Mouse (Mus musculus): ENCODE data around the gene Plekhm3.
A peak's percentile ranks its signal among the peaks of the same experiment; 100 is the strongest.

Plekhm3 gene

DNA sequence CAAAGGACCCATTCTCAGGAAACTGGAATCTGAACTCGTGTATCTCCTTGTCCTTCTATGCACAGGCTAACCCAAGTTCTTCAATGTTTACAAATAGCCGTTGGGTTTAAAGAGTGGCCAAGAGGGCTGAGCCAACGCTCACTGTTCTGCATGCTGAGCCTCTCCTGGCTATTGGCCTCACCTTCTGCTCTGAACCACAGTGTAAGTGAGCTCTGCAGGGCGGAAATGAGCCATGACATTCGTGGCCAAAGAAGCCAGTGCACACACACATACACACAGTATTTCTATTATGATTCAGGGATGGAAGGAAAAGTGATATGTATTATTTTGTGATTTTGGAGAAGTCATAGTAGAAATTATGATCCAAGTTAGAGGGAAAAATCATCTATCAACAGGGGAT is 138.9 kb downstream of the Plekhm3 start:
- DNase-seq = no peak

DNA sequence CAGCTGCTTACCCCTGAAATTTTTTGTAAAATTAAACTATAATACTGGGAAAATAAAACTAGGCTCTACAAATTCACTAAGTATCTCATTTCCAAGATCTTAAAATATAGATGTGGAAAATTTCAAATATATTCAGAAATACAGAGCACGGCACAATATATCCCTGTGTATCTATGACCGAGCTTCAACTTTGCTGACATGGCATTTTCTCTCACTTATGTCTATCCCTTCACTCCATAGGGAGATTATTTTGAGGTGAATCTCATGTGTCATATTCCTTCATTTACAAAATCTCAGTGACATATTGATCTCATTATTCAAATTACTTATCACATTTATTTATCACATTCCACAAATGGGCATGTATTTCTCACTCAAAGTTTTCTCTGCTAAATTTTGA is 143.4 kb downstream of the Plekhm3 start:
- DNase-seq = no peak

DNA sequence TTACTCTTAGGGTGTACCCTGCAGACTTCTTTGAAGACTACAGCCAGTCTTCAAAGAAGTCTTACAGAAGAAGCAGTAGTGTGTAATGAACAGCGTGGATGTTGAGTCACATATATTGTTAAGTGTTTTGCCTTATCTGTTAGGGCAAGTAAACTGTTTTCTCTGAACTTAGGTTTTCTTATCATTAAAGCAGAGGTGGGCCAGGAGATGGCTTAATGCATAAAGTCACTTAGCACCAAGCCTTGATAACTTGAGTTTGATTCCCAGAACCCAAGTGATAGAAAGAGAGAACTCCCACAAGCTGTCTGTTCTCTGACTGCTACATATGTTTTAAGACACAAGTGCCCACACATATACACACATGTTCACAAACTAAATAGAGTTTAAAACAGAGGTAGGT is 144.7 kb downstream of the Plekhm3 start:
- no peak for DNase-seq

DNA sequence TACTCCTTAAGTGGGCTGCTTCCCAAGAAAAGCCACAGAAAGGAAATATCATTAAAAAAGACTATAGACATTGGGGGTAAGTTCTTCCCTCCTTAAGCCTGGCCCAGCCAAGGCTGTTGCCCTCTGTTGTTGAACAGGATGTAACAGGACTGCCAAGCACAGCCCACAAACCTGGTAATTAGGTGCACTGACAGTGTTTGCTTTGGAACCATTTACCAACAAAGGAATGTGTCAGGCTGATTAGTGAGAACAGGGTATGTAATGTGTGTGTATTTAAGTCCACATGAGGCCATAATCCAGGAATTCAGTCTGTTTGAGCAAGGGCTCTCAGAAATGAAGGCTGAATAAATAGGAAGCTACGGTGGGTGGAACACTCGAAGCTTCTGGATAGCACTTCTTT is 147.5 kb downstream of the Plekhm3 start:
- DNase-seq = peak; percentile 78 to 87

DNA sequence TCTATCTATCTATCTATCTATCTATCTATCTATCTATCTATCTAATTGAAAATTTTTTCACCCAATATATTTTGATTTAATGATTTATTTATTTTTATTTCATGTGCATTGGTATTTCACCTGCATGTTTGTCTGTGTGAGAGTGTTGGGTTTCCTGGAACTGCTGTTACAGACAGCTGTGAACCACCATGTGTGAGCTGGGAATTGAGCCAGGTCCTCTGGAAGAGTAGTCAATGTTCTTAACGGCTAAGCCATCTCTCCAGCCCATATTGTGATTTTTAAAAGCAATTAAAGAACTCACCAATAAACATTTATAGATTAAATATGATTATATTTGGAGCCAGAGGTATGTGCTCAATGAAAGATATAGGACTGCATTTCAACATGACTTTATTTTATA is 148.9 kb downstream of the Plekhm3 start:
- no peak for DNase-seq

DNA sequence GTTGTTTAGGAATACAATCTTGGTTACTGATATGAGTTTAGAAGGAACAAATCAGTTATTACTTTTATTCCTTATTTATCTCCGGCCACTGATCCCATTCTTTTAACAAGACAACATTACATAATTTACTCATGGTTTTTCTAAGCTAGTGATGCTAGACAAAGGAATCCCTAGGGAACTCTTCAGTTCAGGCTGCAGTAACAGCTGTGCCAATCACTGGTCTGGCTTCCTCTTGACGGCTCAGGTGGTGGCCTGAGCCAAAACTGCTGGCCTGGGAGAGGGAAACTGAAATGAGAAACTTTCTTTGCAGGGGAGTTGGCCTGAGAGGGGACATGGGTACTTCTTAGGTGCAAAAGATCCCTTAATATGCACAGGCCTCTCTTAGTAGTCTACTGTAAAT is 151.4 kb downstream of the Plekhm3 start:
- no peak for DNase-seq

DNA sequence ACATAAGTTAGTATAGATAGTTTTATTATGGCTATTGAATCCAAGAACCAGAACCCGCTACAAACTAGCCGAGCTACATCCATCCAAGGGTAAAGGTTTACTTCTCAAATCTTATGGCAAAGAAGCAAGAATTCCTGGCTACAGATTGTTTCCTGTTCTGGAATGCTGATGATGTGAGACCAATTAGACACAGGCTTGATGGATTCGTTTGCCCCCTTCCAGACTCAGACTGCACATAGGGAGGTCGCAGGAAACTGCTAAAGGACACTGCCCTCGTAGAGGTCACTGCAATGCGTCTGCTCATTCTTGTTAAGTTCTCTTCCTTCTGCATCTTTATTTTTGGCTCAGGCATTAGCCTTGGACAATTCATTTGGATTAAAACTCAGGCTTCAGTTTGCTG is 154.0 kb downstream of the Plekhm3 start:
- DNase-seq = no peak

DNA sequence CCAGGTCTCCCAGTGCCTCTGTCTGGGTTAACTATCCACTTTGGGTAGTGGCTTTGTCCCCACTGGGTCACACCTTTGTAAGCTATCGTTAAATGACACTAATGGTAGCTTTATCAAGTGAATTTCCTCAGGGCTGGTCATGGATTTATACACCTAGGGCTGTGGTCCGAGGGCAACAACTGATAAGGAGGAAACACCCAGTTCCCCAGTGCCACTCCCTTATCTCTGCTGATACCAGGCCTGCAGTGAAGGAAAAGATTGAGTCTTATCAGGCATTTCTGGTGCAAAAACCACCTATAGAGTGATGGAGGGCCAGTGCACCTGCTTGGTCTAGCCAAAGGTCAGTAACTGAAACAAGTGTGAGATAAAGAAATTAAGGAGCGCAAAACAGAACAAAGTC is 159.0 kb downstream of the Plekhm3 start:
- no peak for DNase-seq

DNA sequence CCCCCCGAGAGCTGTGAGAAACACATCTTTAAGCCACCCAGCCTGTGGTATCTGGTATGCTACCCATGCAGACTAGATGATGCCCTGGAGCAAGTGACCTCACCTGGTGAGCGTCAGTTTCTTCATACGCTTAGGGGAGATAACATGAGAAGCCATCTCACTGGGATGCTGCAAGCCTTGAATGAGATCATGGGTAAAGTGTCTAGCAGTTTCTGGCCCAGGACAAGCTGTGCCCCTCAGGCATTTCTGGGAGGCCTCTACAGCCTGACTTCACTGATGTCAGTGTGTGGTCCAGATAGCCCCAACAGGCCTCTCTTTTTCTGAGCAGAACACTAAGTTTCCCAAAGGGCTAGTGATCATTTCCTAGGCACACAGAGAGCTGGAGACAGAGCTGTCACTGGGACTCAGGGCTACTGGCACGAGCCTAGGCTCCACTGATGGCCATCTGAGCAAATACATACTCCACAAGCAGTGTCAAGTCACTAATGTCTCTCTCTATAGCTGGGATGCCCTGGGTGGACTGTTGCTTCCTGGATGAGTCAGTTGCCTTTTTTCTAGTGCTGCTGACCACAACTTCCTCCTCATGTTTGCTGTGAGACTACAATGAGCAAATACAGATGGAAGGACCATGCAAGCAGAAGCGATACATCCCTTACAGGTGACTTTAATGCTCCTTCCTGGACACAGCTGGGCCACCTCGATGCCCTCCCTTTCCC is 159.6 kb downstream of the Plekhm3 start:
- no peak for DNase-seq

DNA sequence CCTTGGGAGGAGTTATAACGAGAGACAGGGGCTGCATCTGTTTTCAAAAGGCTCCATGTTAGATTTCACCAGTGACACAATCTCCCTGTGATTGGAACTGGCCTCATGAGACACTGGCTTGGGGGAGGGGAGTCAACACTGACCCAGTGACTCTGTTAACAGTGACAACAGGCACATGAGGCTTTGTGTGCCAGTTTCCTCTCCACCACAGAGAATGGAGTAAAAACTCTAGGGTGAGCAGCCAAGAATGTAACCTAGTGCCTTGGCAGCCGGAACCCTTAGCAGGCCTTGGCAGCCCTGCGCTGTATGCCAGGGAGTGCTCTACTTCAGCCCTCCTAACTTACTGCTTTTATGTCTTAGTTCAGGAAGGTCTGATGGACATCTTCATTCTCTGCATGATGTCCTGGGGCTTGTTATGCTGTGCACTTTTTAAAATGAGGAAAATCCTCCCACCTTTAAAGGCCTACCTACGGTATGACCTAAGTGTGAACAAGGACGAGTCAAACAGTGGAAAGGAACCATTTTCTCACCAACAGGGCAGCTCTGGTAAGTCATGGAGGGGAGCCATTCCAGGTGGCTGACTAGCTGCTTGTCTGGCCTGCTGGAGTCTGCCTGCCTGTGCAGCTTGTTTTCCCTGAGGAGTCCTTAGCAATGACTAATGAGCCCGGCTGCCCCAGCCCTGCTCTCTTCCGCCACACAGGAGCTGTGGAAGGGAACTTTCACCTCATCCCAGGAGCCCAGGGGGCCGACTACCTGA is 161.2 kb downstream of the Plekhm3 start:
- DNase-seq = no peak

DNA sequence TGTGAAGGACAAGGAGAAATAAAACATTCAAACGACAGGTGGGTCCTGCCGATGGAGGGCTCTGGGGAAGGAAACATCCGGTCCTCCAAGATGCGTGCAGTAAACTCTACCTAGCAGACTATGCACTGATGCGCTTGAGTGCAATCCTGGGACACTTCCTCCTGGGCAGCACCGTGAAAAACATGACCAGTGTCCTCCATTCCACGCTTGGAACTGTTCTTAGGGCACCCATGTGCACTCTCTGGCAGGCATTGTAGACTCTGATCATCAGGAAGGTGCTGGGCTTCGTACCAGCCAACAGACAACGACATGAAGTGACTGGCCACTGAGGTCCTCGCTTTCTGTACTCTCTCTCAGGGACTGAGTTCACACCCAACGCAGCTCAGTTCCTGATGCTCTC is 162.5 kb downstream of the Plekhm3 start:
- DNase-seq = no peak

DNA sequence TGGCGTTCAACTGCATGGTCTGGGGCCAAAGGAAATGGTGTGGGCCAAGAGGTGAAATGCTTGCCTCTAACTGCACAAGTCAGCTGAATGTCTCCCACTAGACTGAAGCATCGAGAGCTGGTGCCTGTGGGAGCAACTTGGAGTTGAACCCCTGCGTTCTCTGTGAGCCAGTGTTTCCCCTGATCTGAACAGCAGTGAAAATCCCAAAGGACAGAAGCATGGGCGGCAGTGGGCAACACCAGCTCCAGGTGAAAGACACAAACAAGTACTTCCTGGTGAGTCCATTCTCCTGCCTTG is 163.4 kb downstream of the Plekhm3 start:
- DNase-seq = no peak

DNA sequence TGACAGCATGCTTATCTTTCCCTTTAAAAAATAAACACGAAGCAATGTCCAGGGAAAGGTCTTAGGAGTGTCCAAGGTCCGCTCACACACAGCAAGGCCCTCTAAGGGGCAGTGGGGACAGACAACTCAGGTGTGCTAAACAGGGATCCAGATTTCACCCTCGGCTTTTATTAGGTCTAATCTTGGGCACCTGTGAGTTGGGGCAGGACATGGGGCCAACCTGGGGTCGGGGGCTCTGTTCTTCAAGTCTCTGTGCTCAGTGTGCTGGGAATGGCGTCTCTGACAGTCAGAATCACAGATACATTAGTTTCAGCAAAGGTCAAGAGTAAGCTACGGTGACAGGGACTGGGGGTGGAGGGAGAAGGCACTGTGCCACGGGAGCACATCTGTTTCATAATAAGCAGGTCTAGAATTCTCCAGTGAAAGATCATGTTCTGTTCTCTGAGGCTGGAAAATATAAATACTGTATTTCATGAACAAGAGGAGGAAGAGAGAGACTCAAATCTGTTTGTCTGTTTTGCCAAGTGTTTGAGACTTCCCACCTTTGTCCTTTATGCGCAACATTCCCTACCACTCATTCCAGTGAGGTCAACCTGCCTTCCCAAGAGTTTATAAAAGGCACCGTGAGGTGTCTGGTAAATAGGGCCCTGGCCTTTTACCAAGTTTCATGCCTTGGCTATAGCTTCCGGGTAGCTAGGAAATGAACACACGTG is 163.9 kb downstream of the Plekhm3 start:
- peak; percentile 41 to 69 for DNase-seq

DNA sequence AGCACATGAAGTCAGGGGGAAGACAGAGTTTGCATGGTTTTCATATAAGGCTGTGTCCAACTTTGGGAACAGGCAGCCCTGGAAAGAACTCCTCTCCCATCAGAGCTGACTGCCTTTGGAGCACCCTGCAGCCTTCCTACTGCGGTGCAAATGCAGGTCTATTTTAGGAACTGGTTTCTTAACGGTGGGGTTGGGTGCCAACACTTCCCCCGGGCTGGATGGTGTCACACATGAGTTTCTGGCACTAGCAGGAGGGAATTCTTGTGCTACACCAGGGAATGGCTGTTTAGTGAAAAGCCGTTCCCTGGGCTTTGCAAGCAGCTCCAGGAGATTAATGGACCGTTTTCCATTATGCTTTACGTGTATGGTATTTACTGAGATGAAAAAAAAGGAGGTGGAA is 164.8 kb downstream of the Plekhm3 start:
- DNase-seq = peak; percentile 29 to 30

DNA sequence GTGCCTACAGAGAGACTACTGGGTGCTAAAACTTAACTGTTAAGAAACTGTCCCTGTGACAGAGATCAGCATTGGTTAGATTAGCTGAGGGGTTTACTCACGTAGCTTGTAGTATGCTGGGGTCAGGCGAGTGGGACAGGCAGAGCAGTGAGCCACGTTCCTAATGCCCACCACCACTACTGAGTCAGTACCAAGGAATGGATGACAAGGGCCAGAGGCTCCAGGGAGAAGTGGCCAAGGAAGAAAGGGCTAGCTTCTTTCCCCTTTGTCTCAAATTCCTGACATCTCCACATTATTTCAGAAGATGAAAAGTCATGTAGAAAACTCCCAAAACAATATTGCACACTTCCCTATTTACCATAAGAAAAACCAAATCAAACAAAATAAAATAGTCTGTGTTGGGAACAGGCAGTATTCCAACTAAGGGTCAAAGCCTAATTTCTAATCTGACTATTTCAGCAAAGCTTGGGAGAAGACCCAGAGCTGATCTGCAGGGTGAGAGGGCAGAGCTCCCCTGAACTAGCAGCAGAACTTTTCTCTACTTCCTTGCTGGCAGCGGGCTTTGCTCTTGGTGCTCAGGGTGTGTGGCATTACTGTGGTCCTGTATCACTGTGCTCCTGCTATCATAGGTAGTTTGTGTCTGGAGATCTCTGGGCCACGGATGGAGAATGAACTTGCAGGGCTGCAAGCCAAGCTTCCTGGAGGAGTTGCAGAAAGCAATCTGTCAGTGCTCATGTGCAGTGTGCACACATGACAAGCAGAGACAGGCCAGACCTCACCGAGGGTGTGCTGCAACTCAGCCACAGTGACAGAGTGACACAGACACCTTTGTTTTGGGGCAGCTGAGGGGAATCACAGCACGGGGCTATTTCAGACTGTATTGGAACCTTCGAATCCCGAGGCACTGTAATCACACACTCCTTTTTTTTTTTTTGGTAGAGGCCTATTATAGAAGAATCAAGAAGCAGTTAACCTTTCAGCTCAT is 165.5 kb downstream of the Plekhm3 start:
- no peak for DNase-seq

DNA sequence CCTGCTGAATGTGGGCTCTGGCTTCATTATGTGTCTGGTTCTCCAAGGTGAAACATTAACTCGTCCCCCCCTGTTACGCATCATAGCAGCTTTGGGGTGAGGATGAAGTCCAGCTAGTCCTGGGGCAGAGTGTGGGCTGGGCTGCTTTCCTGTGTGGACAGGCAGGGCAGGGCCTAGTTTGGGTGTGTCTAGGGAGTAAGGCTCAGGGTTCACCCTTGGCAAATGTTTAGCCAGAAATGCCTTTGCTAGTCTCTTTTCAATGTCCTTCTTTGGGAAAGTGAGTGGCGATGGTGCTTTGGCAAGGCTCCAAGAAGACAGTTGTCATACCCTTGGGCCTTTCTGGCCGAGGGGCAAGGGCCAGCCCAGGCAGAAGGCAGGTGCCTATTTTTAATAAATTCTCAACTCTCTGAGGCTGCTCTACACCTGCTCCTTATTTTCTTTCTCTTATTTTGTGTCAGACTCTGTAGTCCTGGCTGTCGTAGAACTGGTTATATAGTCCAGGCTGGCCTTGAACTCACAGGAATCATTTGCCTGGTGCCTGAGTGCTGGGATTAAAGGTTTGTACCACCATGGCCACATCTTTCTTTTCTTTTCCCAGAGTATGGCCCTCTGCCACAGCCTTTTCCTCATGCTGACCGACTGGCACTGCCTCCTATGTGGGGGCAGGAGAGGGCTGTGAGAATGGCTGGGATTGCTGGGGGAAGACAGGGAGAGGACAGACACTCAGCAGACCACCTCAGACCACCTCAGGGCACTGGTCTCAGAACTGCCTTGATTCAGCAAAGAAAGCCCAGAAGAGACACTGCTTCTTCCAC is 168.7 kb downstream of the Plekhm3 start:
- DNase-seq = peak in 1 of 2 experiments; percentile 35

DNA sequence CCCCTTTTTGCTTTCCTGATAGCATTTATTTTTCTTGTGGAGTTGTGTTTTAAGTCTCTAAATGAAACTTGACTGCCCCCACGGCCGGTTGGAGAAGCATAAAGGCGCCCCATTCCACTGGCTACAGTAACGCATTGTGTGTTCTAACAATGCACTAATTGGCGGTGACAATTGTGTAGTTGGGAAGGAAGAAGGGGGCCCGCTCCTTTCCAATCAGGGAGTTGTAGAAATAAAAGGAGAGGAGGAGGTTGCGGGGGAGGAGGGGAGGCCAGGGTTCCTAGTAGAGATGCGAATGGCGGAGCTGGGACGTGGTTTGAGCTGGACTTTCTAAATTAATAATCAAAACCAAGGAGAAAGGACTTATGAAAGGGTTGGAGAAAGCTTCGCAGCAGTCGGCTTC is 176.8 kb downstream of the Plekhm3 start:
- DNase-seq = no peak

DNA sequence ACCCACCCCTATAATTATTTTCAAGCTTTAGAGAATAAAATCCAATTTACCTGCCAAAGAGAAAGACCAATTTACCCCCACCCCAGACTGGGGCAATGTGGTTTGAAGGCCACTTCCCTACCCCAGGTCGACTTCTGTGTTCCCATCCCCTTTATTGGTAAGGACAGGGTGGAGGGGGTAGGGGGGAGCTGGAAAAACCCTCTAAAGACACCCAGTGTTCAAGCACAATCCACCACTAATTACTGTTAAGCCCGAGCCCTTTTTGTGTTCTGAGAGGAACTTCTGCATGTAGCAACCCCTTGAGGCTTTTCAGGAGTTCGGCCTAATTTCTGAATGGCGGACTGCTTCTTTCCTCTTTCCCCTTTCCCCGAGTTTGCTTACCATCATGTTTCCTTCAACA is 177.2 kb downstream of the Plekhm3 start:
- DNase-seq = no peak

DNA sequence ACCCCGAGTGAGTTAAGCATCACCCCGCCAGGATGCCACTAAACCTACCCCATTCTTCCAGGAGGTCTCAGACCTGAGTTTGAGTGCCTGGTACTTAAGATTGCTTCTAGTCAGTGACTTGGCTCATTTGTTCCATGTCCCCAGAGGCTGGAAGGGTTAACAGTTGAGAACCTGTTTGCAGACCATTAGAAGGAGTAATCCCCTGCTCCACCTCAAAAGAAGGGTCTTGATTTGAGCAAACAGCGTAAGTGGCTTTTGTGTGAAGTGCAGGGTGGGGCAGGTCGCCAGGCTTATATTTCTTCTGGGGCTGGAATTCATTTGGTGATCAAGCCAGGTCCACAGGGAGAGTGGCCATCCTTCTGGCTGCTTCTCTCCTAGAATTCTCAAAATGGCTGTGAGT is 183.3 kb downstream of the Plekhm3 start:
- no peak for DNase-seq

DNA sequence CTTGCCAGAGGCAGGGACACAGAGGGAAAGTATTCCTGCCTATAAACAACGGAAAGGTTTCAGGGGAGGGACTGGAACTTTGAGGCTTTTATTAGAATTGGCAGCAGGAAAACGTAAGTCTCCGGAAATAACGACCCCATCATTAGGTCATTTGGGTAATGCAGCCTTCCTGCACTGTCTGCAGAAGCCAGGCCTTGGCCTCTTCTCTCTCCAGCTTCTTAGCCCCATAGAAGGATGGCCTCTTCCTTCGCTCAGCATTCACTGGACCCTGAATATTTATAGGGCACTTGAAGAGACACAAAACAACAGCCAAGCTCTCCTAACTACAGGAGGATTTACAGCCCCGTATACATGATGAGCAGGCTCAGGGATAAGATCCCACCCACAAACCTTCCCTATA is 186.5 kb downstream of the Plekhm3 start:
- DNase-seq = no peak

DNA sequence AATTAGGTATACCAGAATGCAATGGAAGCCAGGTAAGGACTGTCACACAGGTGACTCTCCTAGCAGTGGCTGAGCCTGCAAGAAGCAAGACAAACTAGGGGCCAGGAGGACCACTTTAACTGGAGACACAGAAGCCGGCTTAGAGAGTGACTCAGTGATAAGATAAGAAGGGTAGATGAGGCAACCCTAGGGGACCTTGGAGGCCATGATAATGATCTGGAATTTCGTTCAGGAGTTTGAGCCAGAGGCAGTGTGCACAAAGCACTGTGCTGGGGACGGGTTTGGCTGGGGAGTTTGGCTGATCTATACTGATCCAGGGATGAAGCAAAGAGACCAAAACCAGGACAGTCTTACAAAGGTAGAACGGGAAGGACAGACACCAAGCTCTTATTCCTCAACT is 195.0 kb downstream of the Plekhm3 start:
- DNase-seq = no peak

DNA sequence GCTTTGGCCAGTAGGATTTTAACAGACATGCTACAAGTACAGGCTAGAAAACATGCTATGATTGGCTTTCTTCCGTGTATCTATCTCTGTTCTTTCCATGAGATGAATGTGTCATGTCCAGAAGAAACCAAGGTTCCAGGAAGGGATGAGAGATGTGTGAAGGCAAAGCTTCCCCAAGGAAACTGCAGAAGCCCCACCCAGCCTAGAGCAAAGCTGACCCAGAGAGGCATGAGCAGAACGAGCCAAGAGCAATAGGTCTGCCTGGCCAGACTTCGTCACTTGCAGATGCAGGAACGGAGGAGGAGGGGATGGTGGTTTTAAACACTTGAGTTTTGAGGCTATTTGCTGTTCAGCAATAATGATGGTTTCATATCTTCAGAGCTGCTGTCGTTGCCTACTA is 198.9 kb downstream of the Plekhm3 start:
- DNase-seq = peak in 1 of 2 experiments; percentile 12
